Mouse (Mus musculus) hindbrain, postnatal 0 days (tissue): ENCODE data around the gene Sbds. TPM values are rescaled to one million over a fixed set of nuclear protein-coding genes. Genes with fewer than 3 reads are reported as not detected.

Source experiments
- ATAC-seq: fragments of 200-750 bp; cut with Nextera tagmentation; 2 replicates; pipeline ENCODE4 v1.8.0; 2017; ENCODE audit warnings: mild to moderate bottlenecking, moderate TSS enrichment, moderate library complexity
- DNase-seq: peaks from one replicate; pipeline ENCODE4 v3.0.0-alpha.2; 2015; ENCODE audit warnings: low spot score
- H3K27ac ChIP-seq: fragments of 300-500 bp; sonication (generic); 2 replicates; pipeline ENCODE4 v1.5.1; 2014; ENCODE audit warnings: mild to moderate bottlenecking
- H3K27me3 ChIP-seq: fragments of 300-500 bp; sonication (generic); 2 replicates; pipeline ENCODE4 v1.6.1; 2014; ENCODE audit warnings: low read length, mixed read lengths; ENCODE audit not compliant: insufficient read depth
- H3K36me3 ChIP-seq: fragments of 300-500 bp; sonication (generic); 2 replicates; pipeline ENCODE4 v1.6.1; 2014; ENCODE audit warnings: low read length, mixed read lengths; ENCODE audit not compliant: insufficient read depth
- H3K4me1 ChIP-seq: fragments of 300-500 bp; sonication (generic); 2 replicates; pipeline ENCODE4 v1.6.1; 2014; ENCODE audit warnings: antibody characterized with exemption, low read length, mixed read lengths; ENCODE audit not compliant: insufficient read depth
- H3K4me2 ChIP-seq: fragments of 300-500 bp; sonication (generic); 2 replicates; pipeline ENCODE4 v1.6.1; 2014; ENCODE audit warnings: low read depth, mild to moderate bottlenecking, low read length, moderate library complexity, mixed read lengths
- H3K4me3 ChIP-seq: fragments of 300-500 bp; sonication (generic); 2 replicates; pipeline ENCODE4 v1.5.1; 2014; ENCODE audit warnings: low read length
- H3K9ac ChIP-seq: fragments of 300-500 bp; sonication (generic); replicated peaks from 2 replicates; pipeline ENCODE4 v1.6.1; 2014; ENCODE audit warnings: mild to moderate bottlenecking, low read length, moderate library complexity, mixed read lengths
- H3K9me3 ChIP-seq: fragments of 300-500 bp; sonication (generic); 2 replicates; pipeline ENCODE4 v1.6.1; 2016; ENCODE audit warnings: low read length, mixed read lengths
- CTCF ChIP-seq: IDR thresholded peaks from 2 replicates; pipeline ENCODE4 v1.5.1; 2016; ENCODE audit warnings: antibody characterized with exemption, control low read depth, low read depth
- WGBS: fragments of 180-500 bp; shearing (Covaris S2); extraction: QIAGEN DNeasy Blood & Tissue Kit; methylation state at CpG from one replicate; pipeline ENCODE4 v1.1.7; 2014; 5-methylcytosine and 5-hydroxymethylcytosine counted together
- polyA plus RNA-seq: library from polyadenylated mRNA; unstranded; fragments of >200 nt; fragmentation: Nextera tagmentation; extraction: Ambion mirVana; gene quantifications from 2 replicates; pipeline ENCODE4 v1.2.1, GENCODE M21; 2015
- total RNA-seq: library from RNA; depleted of rRNA; stranded (reverse); fragments of >200 nt; gene quantifications from 2 replicates; pipeline ENCODE4 v1.2.3, GENCODE M21; 2014

Sbds gene
- total and polyA plus RNA-seq, 2 experiments from 2014 or later, result 14.9 to 52.3 TPM

- WGBS, result 43% methylated on average over 4 of the region's 4 CpGs
- Histone ChIP-seq H3K9me3 (no peaks in the 10 kb centered on the region), H3K9ac (no peak overlapping the region), H3K4me3 (no peak overlapping the region), H3K36me3 (peaks cover 15% of the 10 kb centered on the region), H3K4me2 (no peak overlapping the region), H3K27ac (no peak overlapping the region), H3K27me3 (no peaks in the 10 kb centered on the region), H3K4me1 (no peaks in the 10 kb centered on the region)
- no peak for ATAC-seq
- TF ChIP-seq CTCF, result peak; percentile 83
- DNase-seq, result peak; percentile 74
Observed at GRCm38 (mm10) chr5:130275509-130275908, 20.2 kb upstream of the Sbds start.

GRCm38 (mm10) chr5:130273046-130273445, 17.7 kb upstream of the Sbds start:
- TF ChIP-seq CTCF, result no peak
- no peaks in the 10 kb centered on the region for H3K27me3 ChIP-seq
- no peaks in the 10 kb centered on the region for H3K9me3 ChIP-seq
- no peak overlapping the region for H3K4me3 ChIP-seq
- no peak overlapping the region for H3K4me2 ChIP-seq
- DNase-seq, result no peak
- no peak overlapping the region for H3K9ac ChIP-seq
- WGBS, result 87% methylated on average over 6 of the region's 6 CpGs
- ATAC-seq, result no peak
- H3K4me1 ChIP-seq, result no peaks in the 10 kb centered on the region
- no peak overlapping the region for H3K27ac ChIP-seq
- peaks cover 9% of the 10 kb centered on the region for H3K36me3 ChIP-seq

DNA sequence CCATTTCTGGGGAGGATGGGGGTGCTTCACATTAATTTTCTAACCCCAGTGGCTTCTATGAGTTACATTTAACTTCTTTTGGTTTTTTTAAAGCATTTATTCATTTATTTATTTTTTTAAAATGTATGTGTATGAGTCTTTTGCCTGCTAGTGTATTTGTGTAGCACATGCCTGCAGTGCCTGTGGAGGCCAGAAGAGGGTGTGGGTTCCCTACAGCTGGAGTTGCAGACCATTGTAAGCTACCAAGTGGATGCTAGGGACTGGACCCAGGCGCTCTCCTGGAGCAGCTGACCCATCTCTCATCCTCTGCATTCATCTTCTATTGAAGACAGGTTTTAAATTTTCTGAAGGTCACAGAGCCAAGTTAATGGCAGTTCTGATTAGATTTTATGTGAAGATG, 17.0 kb upstream of the Sbds start:
- Histone ChIP-seq H3K27me3 (no peaks in the 10 kb centered on the region), H3K4me1 (no peaks in the 10 kb centered on the region), H3K9ac (no peak overlapping the region), H3K9me3 (no peaks in the 10 kb centered on the region), H3K27ac (no peak overlapping the region), H3K36me3 (peaks cover 12% of the 10 kb centered on the region), H3K4me3 (no peak overlapping the region), H3K4me2 (no peak overlapping the region)
- DNase-seq (no peak), ATAC-seq (no peak)
- peak; percentile 36; the same call in 1 of the 2 replicates for TF ChIP-seq CTCF
- 97% methylated on average over 1 of the region's 1 CpGs for WGBS

DNA sequence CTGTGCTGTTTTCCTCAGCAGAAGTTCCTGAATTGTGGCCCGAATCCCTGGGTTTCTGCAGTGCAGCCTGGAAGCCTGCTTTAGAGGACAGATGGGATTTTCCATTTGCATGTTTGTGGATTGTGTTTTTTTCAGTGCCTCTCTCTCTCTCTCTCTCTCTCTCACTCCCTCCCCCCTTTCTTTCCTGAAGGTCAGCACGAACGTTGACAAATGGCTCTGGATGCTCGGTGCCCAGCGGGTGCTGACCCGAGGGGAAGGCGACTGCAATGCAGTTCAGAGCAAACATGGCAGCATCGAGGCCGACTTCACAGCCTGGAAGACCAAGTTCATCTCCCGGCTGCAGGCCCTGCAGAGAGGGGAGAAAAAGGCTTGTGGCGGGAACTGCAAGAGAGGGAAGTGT, 13.6 kb upstream of the Sbds start:
- ATAC-seq (no peak), DNase-seq (no peak)
- Histone ChIP-seq H3K27me3 (no peaks in the 10 kb centered on the region), H3K4me2 (no peak overlapping the region), H3K27ac (no peak overlapping the region), H3K9ac (no peak overlapping the region), H3K4me3 (no peak overlapping the region), H3K9me3 (no peaks in the 10 kb centered on the region), H3K4me1 (no peaks in the 10 kb centered on the region), H3K36me3 (peaks cover 13% of the 10 kb centered on the region)
- TF ChIP-seq CTCF, result no peak
- WGBS, result 79% methylated on average over 11 of the region's 11 CpGs

DNA sequence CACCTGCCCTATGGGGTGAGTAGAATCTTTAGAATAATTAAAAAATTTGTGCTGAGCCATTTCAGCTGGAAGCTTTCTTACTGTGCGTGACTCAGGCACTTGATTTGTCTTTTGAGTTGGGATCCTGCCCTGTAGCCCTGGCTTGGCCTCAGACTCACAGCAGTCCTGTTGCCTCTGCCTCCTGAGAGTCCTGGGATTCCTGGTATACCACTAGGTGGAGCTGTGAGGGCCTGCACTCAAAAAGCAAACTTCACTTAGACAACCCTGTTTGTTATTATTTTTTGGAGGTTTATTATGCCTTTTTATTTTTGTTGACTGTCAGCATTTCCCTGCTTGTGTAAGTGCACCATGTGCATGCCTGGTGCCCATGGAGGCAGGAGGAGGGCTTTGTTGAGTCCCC, 12.0 kb upstream of the Sbds start:
- DNase-seq, result peak; percentile 20
- peak; percentile 68 for TF ChIP-seq CTCF
- no peaks in the 10 kb centered on the region for H3K27me3 ChIP-seq
- no peak overlapping the region for H3K4me3 ChIP-seq
- ATAC-seq, result no peak
- no peak overlapping the region for H3K4me2 ChIP-seq
- no peaks in the 10 kb centered on the region for H3K9me3 ChIP-seq
- 82% methylated on average over 1 of the region's 1 CpGs for WGBS
- no peak overlapping the region for H3K27ac ChIP-seq
- H3K36me3 ChIP-seq, result peaks cover 13% of the 10 kb centered on the region
- no peaks in the 10 kb centered on the region for H3K4me1 ChIP-seq
- H3K9ac ChIP-seq, result no peak overlapping the region

GRCm38 (mm10) chr5:130266651-130267050, 11.3 kb upstream of the Sbds start:
- ATAC-seq, result no peak
- Histone ChIP-seq H3K36me3 (peaks cover 13% of the 10 kb centered on the region), H3K27me3 (no peaks in the 10 kb centered on the region)

GRCm38 (mm10) chr5:130264433-130265005, 9.2 kb upstream of the Sbds start:
- DNase-seq, result no peak
- Histone ChIP-seq H3K4me2 (no peak overlapping the region), H3K27ac (no peak overlapping the region), H3K4me3 (no peak overlapping the region), H3K27me3 (no peaks in the 10 kb centered on the region), H3K36me3 (peaks cover 13% of the 10 kb centered on the region; the same call in 1 of the 2 replicates), H3K4me1 (no peaks in the 10 kb centered on the region), H3K9ac (no peak overlapping the region), H3K9me3 (no peaks in the 10 kb centered on the region)
- 92% methylated on average over 6 of the region's 6 CpGs for WGBS
- TF ChIP-seq CTCF, result no peak
- ATAC-seq, result no peak

More at GRCm38 (mm10) chr5:130266651-130267050, 11.3 kb upstream of the Sbds start:
- Histone ChIP-seq H3K27ac (no peak overlapping the region), H3K9me3 (no peaks in the 10 kb centered on the region), H3K4me1 (no peaks in the 10 kb centered on the region), H3K4me3 (no peak overlapping the region), H3K9ac (no peak overlapping the region), H3K4me2 (no peak overlapping the region)
- 84% methylated on average over 7 of the region's 7 CpGs for WGBS
- peak; percentile 43 for DNase-seq
- TF ChIP-seq CTCF, result peak; percentile 61
